Mouse (Mus musculus) cortical plate, adult 2 months (tissue): ENCODE measurements around the gene Pak1ip1.

Experiments
- CTCF ChIP-seq: fragments of 200-500 bp; IDR thresholded peaks from 2 replicates; pipeline ENCODE4 v1.5.1; 2011; ENCODE audit warnings: mild to moderate bottlenecking, control low read depth, low read length; ENCODE audit not compliant: insufficient read depth; ENCODE audit errors: extremely low read depth
- POLR2A ChIP-seq: fragments of 200-500 bp; IDR thresholded peaks from 2 replicates; pipeline ENCODE4 v1.6.1; 2011; ENCODE audit warnings: mild to moderate bottlenecking, low read length, control low read depth; ENCODE audit not compliant: insufficient read depth; ENCODE audit errors: extremely low read depth

GRCm38 (mm10) chr13:40967609-40968008 is 33.2 kb upstream of the Pak1ip1 start:
- TF ChIP-seq CTCF, result no peak
- TF ChIP-seq POLR2A, result no peak
